Mouse (Mus musculus) intestine, embryonic 15.5 days (tissue): ENCODE data around the gene Serpinb9b. TPM values are rescaled to one million over a fixed set of nuclear protein-coding genes. Genes with fewer than 3 reads are reported as not detected.

Source experiments
- ATAC-seq: fragments of 200-750 bp; cut with Nextera tagmentation; 2 replicates; pipeline ENCODE4 v1.8.0; 2017; ENCODE audit warnings: moderate TSS enrichment, moderate library complexity
- H3K27ac ChIP-seq: fragments of 300-500 bp; sonication (generic); 2 replicates; pipeline ENCODE4 v1.5.1; 2015; ENCODE audit warnings: mild to moderate bottlenecking, inconsistent platforms
- H3K27me3 ChIP-seq: fragments of 300-500 bp; sonication (generic); replicated peaks from 2 replicates; pipeline ENCODE4 v1.6.1; 2015; ENCODE audit warnings: inconsistent platforms
- H3K36me3 ChIP-seq: fragments of 300-500 bp; sonication (generic); 2 replicates; pipeline ENCODE4 v1.6.1; 2015; ENCODE audit warnings: inconsistent platforms
- H3K4me1 ChIP-seq: fragments of 300-500 bp; sonication (generic); replicated peaks from 2 replicates; pipeline ENCODE4 v1.6.1; 2015; ENCODE audit warnings: inconsistent platforms
- H3K4me2 ChIP-seq: fragments of 300-500 bp; sonication (generic); replicated peaks from 2 replicates; pipeline ENCODE4 v1.6.1; 2015; ENCODE audit warnings: mild to moderate bottlenecking, inconsistent platforms
- H3K4me3 ChIP-seq: fragments of 300-500 bp; sonication (generic); replicated peaks from 2 replicates; pipeline ENCODE4 v1.5.1; 2015; ENCODE audit warnings: inconsistent platforms
- H3K9ac ChIP-seq: fragments of 300-500 bp; sonication (generic); 2 replicates; pipeline ENCODE4 v1.6.1; 2015; ENCODE audit warnings: inconsistent platforms
- H3K9me3 ChIP-seq: fragments of 300-500 bp; sonication (generic); 2 replicates; pipeline ENCODE4 v1.6.1; 2016; ENCODE audit warnings: inconsistent platforms
- WGBS: fragments of 180-500 bp; shearing (Covaris S2); methylation state at CpG from one replicate; pipeline ENCODE4 v1.1.7; 2015; 5-methylcytosine and 5-hydroxymethylcytosine counted together
- polyA plus RNA-seq: library from polyadenylated mRNA; unstranded; fragments of >200 nt; fragmentation: Nextera tagmentation; extraction: Ambion mirVana; gene quantifications from 2 replicates; pipeline ENCODE4 v1.2.1, GENCODE M21; 2015

The Serpinb9b gene
- 0.15 TPM in 1 of 2 replicates, not detected in the other for polyA plus RNA-seq

DNA sequence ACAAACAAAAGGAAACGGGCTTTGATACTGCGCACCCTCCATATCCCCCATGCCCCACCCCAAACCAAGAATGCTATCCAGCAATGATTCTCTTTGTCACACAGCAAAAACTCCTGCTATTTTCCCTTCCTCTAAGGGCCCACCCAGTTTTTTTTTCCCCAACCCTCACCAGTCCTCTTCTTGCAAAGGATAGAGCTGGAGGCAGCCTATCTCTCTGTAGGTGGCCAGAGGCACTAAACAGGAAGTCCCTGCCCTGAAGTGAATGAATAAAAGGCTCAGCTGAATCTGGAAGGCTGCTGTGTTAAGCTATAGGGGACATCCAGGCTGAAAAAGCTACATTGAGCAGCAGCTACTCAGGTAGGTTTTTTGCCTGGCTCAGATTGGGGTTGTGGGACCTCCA is at the start of gene Serpinb9b:
Gene Serpinb9b (plus strand): TSS at position 173 of the 400 bp plus-strand sequence.
- H3K4me2 ChIP-seq, result no peak within 1 kb of the TSS
- H3K27ac ChIP-seq, result no peak within 1 kb of the TSS
- H3K36me3 ChIP-seq, result no peaks in the 10 kb centered on the region
- no peak within 1 kb of the TSS for H3K9ac ChIP-seq
- WGBS, result 70% methylated on average over 2 of the region's 2 CpGs
- H3K9me3 ChIP-seq, result no peaks in the 10 kb centered on the region
- no peak for ATAC-seq
- no peaks in the 10 kb centered on the region for H3K27me3 ChIP-seq
- no peaks in the 10 kb centered on the region for H3K4me1 ChIP-seq
- H3K4me3 ChIP-seq, result no peak within 1 kb of the TSS

DNA sequence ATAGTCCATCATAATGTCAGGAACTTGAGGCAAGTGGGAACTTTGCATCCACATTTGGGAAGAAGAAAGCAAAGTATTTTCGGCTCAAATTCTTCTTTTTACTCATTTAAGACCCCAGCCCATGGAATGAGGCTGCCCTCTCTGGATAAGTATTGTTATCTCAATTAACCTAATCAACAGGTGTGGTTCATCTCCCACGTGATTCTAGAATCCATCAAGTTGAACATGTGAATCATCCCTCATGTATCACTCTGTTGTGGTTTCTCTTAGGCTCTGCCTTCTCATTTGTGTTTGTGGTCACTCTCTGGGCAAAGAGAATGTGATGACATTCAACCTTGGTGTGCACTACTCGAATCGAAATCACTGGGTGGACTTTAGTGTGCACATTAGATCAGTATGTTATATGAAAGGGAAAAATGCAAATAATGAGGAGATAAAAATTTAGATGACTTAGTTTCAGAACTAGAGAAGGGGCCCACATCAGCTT is 44.6 kb upstream of the Serpinb9b start:
- H3K4me2 ChIP-seq, result no peak overlapping the region
- H3K4me1 ChIP-seq, result no peaks in the 10 kb centered on the region
- no peak overlapping the region for H3K4me3 ChIP-seq
- WGBS, result 83% methylated on average over 4 of the region's 4 CpGs
- H3K27ac ChIP-seq, result no peak overlapping the region
- no peak for ATAC-seq
- H3K9ac ChIP-seq, result no peak overlapping the region
- H3K36me3 ChIP-seq, result no peaks in the 10 kb centered on the region
- H3K9me3 ChIP-seq, result no peaks in the 10 kb centered on the region
- H3K27me3 ChIP-seq, result no peaks in the 10 kb centered on the region

DNA sequence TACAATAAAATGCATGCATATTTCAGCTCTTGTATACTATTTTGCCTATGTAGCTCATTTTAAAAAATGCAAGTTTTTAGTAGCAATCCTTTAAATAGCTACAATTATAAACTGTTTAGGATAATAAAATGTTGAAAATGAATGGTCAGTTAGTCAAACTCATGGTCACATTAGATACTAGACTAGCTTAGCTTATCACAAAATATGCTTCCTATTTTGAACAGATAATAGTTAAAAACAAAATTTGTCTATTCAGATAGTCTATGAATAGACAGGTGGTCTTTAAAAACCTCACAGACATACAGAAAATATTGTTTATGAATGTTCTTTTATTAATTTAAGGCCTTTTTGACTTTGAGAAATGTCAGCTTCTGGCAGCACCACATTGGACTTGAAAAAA is 41.0 kb upstream of the Serpinb9b start:
- no peaks in the 10 kb centered on the region for H3K4me1 ChIP-seq
- no peak for ATAC-seq

DNA sequence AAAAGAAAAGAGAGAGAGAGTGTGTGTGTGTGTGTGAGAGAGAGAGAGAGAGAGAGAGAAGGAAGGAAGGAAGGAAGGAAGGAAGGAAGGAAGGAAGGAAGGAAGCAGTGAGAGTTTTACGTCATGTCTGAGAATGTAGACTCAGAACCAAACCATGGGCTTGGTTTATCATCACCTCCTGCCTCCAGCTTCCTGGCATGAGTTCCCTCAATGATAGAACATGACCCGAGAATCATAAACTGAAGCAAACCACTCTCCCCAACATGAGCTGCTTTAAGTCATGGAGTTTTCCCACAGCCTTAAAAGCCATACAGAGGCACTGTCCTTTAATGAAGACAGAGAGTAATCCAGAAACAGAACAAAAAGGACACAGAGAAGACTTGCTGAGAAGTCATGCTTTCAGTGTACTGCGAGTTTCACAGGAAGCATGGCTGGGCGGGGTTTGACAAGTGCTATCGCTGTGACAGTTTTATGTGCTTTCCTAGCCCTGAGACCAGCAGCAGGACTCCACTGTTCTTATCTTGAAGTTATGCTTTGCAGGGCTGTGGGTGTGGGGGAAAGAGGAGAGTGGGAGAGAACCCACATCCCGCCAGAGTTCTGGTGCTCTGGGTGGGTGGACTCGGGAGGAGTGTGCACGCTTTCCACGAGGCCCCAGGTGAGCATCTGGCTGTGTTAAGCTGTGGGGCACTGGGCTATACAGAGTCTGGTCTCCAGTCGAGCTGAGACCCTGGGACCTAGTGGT is 33.9 kb upstream of the Serpinb9b start:
- H3K36me3 ChIP-seq, result no peaks in the 10 kb centered on the region
- no peaks in the 10 kb centered on the region for H3K4me1 ChIP-seq
- H3K4me3 ChIP-seq, result no peak overlapping the region
- no peaks in the 10 kb centered on the region for H3K27me3 ChIP-seq
- WGBS, result 34% methylated on average over 10 of the region's 10 CpGs
- H3K4me2 ChIP-seq, result no peak overlapping the region; the same call in 1 of the 2 replicates
- peak; percentile 93 for ATAC-seq
- no peaks in the 10 kb centered on the region for H3K9me3 ChIP-seq
- H3K27ac ChIP-seq, result no peak overlapping the region
- H3K9ac ChIP-seq, result no peak overlapping the region

More for the DNA sequence above, 41.0 kb upstream of the Serpinb9b start:
- H3K4me3 ChIP-seq, result no peak overlapping the region
- H3K36me3 ChIP-seq, result no peaks in the 10 kb centered on the region
- no peak overlapping the region for H3K9ac ChIP-seq
- no peak overlapping the region for H3K4me2 ChIP-seq
- no peak overlapping the region for H3K27ac ChIP-seq
- H3K9me3 ChIP-seq, result no peaks in the 10 kb centered on the region
- H3K27me3 ChIP-seq, result no peaks in the 10 kb centered on the region

DNA sequence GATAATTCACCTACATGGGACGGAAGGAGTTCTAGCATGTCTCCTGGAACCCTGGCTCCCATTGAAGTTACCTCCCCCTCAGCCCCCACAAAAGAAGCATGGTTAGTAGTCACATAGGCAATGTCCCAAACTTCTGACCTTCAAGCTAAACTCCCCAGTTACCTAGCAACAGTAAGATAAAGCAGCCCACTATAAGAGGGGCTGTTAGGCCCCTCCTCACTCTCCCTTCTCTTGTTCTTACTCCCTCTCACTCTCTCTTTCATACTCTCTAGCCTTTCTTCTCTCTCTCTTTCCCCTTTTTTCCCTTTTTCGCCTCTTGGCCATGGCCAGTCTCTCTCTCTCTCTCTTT is 33.3 kb upstream of the Serpinb9b start:
- Histone ChIP-seq H3K9me3 (no peaks in the 10 kb centered on the region), H3K36me3 (no peaks in the 10 kb centered on the region), H3K27ac (no peak overlapping the region), H3K4me1 (no peaks in the 10 kb centered on the region), H3K9ac (no peak overlapping the region), H3K27me3 (no peaks in the 10 kb centered on the region), H3K4me3 (no peak overlapping the region), H3K4me2 (no peak overlapping the region)
- 73% methylated on average over 2 of the region's 2 CpGs for WGBS
- ATAC-seq, result peak; percentile 49; the same call in 1 of the 2 replicates

DNA sequence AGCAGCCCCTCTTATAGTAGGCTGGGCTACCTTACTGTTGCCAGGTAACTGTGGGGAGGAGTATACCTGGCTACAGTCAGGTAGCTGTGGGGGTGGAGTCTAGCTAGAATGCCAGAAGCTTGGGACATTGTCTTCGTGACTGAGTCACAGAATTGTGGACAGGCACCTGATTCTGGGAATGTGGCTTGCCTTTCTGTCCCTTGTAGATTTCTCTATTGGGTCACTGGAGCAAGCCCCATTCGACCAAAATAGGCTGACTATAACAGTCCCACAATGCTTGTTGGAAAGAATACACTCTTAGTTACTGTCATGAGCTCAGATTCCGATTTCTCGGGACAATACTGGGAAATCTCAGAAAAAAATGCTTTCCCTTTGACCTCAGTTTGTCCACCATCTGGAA is 32.2 kb upstream of the Serpinb9b start:
- Histone ChIP-seq H3K4me3 (no peak overlapping the region), H3K27me3 (no peaks in the 10 kb centered on the region), H3K4me2 (no peak overlapping the region), H3K27ac (no peak overlapping the region), H3K36me3 (no peaks in the 10 kb centered on the region), H3K9me3 (no peaks in the 10 kb centered on the region), H3K9ac (no peak overlapping the region), H3K4me1 (no peaks in the 10 kb centered on the region)
- no peak for ATAC-seq
- WGBS, result 73% methylated on average over 4 of the region's 4 CpGs

DNA sequence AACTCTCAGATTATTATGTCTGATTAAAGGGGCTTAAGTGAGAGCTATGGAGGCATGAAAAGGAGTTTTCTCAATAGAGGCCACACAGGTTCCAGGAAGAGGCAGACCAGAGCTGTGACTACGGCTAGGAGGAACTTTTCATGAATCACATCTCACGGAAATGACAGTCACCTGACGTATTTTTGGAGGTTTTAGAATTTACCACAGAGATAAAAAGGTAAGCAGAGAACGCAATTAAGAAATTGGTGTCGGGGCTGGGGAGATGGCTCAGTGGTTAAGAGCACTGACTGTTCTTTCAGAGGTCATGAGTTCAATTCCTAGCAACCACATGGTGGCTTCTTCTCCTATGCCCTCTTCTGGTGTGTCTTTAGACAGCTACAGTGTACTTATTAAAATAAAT is 25.9 kb upstream of the Serpinb9b start:
- Histone ChIP-seq H3K4me1 (0 out of 2 replicates have a peak, but pooled peaks cover 5% of the 10 kb centered on the region), H3K27ac (no peak overlapping the region), H3K9me3 (no peaks in the 10 kb centered on the region), H3K36me3 (no peaks in the 10 kb centered on the region), H3K27me3 (no peaks in the 10 kb centered on the region), H3K4me2 (no peak overlapping the region), H3K9ac (no peak overlapping the region), H3K4me3 (no peak overlapping the region)
- ATAC-seq, result no peak
- WGBS, result 90% methylated on average over 5 of the region's 5 CpGs

DNA sequence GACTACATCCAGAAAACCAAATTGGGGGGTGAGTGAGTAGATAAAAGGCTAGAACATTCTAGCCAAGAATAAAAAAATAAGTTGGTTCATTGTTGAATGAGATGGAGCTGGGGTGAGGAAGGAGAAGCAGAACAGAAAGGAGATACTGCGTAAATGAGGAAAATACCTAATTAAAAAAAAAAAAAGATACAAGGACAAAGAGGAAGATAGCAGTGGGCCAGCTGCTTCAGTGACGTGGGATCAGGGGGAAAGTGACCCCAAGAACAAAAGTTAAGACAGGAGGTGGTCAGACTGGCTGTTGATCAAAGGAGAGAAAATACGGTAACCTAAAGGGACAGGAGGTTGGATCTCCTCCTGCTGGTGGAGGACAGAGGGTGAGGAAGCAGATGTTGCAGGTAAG is 24.3 kb upstream of the Serpinb9b start, which contains the start of gene Serpinb9:
Gene Serpinb9 (plus strand): TSS at position 301 of the 400 bp plus-strand sequence.
- Histone ChIP-seq H3K9me3 (no peaks in the 10 kb centered on the region), H3K9ac (peak within 1 kb of the TSS; percentile 44; the same call in 1 of the 2 replicates), H3K4me2 (peak within 1 kb of the TSS; percentile 68), H3K4me3 (peak within 1 kb of the TSS; percentile 34; the same call in 1 of the 2 replicates), H3K36me3 (no peaks in the 10 kb centered on the region), H3K27me3 (no peaks in the 10 kb centered on the region), H3K4me1 (0 out of 2 replicates have a peak, but pooled peaks cover 5% of the 10 kb centered on the region), H3K27ac (peak within 1 kb of the TSS; percentile 84)
- ATAC-seq, result no peak
- WGBS, result 89% methylated on average over 3 of the region's 3 CpGs

DNA sequence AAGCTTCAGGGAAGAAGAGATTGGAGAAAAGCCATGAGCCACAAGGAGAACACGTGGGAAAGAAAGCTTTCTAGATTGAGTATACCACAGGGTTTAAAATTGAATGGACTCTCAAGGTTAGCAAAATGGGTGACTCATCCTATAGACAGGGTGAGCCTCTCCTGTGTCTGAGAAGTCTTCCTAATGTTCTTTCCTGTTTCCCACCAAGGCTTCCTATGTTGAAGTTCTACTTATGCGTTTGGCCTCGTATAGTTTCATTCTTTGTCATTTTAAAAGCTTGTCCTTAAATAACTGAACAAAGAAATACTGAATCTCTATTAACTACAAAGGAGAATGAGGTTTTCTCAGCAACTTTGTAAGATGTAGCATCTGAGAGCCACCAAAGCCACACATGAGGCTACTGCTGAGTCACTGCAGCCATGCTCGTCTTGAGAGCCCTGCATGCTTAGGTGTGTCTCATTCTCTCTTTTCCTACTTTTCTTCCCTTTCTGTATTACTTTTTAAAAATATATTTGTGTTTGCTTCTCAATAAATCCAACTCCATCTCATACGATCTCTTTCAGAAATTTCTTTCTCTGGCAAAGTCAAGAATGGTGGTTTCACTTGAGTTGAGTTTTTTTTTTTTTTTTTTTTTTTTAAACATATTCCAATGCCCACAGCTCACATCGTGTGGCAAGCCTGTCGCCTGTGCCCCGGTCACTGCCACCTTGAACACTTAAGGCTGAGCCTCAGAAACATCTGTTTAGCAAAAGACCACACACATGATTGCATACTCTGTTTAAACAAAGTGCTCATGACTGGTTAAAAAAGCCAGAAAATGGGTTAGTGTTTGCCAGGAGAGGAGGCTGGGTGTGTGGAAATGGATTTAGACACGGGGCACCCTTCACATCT is 23.4 kb upstream of the Serpinb9b start:
- H3K27me3 ChIP-seq, result no peaks in the 10 kb centered on the region
- peak overlapping the region; percentile 44 for H3K9ac ChIP-seq
- no peaks in the 10 kb centered on the region for H3K36me3 ChIP-seq
- no peaks in the 10 kb centered on the region for H3K9me3 ChIP-seq
- peak overlapping the region; percentile 84 for H3K27ac ChIP-seq
- H3K4me1 ChIP-seq, result 0 out of 2 replicates have a peak, but pooled peaks cover 5% of the 10 kb centered on the region
- peak overlapping the region; percentile 34 for H3K4me3 ChIP-seq
- WGBS, result 60% methylated on average over 9 of the region's 9 CpGs
- peak; percentile 42 for ATAC-seq
- H3K4me2 ChIP-seq, result peak overlapping the region; percentile 68

DNA sequence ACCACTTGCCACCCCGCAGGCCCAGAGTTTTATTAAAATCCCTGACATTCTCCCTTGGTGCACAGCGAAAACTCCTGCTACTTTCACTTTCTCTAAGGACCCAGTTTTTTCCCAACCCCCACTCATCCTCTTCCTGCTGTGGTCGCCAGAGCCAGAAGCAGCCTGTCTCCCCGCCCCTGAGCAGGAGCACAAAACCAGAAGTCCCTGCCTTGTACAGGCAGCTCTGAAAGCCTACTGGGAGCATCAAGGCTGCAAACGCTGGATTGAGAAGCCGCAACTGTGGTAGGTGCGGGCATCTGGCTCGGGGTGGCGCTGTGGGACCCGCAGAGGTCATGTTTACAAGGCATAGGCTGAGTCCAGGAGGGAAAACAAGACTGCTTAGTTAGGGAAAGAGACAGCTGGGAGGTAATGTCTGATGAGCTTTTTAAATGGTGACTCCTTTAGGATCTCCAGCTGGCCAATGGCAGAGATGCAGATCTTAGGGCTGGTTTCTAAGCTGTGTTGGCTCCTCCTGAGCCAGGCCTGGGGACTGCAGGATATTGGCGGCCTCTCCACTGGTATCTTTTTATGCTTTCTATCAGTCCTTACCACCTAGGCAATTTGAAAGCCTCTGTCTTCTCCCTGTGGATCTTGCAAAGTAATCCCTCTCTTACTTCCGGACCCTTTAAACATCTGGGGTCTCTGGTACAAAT is 22.7 kb upstream of the Serpinb9b start:
- Histone ChIP-seq H3K36me3 (no peaks in the 10 kb centered on the region), H3K9ac (peak overlapping the region; percentile 44), H3K27me3 (no peaks in the 10 kb centered on the region), H3K4me2 (peak overlapping the region; percentile 68), H3K27ac (peak overlapping the region; percentile 84), H3K4me3 (peak overlapping the region; percentile 34), H3K4me1 (0 out of 2 replicates have a peak, but pooled peaks cover 5% of the 10 kb centered on the region), H3K9me3 (no peaks in the 10 kb centered on the region)
- WGBS, result 13% methylated on average over 12 of the region's 12 CpGs
- peak; percentile 93 for ATAC-seq

DNA sequence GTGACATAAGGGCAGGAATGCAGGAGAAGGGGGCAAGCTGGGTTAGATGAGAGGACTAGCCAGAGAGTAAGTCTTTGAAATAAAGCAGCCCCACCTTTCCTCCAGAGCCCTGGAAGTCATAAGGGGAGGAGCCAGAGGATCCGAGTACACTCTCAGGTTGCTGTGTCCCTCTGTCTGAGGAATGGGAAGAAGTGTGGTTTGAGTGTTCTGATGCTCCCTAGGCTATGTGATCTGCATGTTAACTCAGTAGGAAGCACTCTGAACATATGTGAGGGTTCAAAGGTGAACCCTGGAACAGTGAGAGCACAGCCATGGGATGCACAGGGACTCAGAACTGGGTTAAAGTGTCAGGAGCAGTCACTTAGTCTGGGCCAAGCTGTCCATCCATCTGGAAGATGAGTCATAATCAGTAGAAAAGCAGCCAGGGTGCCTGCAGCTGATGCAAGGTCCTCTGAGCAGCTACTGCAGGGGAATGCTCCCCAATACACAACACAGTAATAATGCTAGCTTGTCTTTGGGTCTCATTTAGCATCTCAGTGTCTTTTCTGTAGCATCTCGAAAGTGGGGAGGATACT is 21.6 kb upstream of the Serpinb9b start:
- no peak for ATAC-seq
- peak overlapping the region; percentile 68 for H3K4me2 ChIP-seq
- H3K27me3 ChIP-seq, result no peaks in the 10 kb centered on the region
- no peak overlapping the region for H3K27ac ChIP-seq
- H3K4me3 ChIP-seq, result no peak overlapping the region
- H3K9me3 ChIP-seq, result no peaks in the 10 kb centered on the region
- WGBS, result 56% methylated on average over 2 of the region's 2 CpGs
- 0 out of 2 replicates have a peak, but pooled peaks cover 5% of the 10 kb centered on the region for H3K4me1 ChIP-seq
- H3K36me3 ChIP-seq, result no peaks in the 10 kb centered on the region
- H3K9ac ChIP-seq, result no peak overlapping the region
